Mouse (Mus musculus) large intestine, adult 2 months (tissue): ENCODE data around the gene Tada3. TPM values are rescaled to one million over a fixed set of nuclear protein-coding genes. Genes with fewer than 3 reads are reported as not detected.

Experiments
- DNase-seq: peaks from one replicate; pipeline ENCODE4 v3.0.0-alpha.2; 2012; ENCODE audit warnings: low read depth, low spot score
- WGBS: fragments of 180-500 bp; shearing (Covaris S2); methylation state at CpG from one replicate; pipeline ENCODE4 v1.1.7; 2018; 5-methylcytosine and 5-hydroxymethylcytosine counted together
- polyA plus RNA-seq: library from polyadenylated mRNA; depleted of rRNA; stranded (reverse); fragments of >200 nt; gene quantifications from 2 replicates; pipeline ENCODE4 v1.2.3, GENCODE M21; 2012; rRNA removed

Gene Tada3
- 19.8 and 21.2 TPM in 2 replicates for polyA plus RNA-seq

- peak; percentile 71 for DNase-seq
- 1% methylated on average over 61 of the region's 61 CpGs for WGBS
Measured at GRCm38 (mm10) chr6:113377496-113378385, at the start of gene Tada3, which contains the start of gene Arpc4. Gene Tada3, minus strand, starts transcription at chr6:113377883. Gene Arpc4, plus strand, starts transcription at chr6:113378115.

- WGBS: 40% methylated on average over 3 of the region's 3 CpGs
- DNase-seq: no peak
Measured at GRCm38 (mm10) chr6:113427397-113427796, 49.7 kb upstream of the Tada3 start.

- 87% methylated on average over 4 of the region's 4 CpGs for WGBS
Measured at GRCm38 (mm10) chr6:113426696-113427095, 49.0 kb upstream of the Tada3 start.

GRCm38 (mm10) chr6:113424187-113424586 is 46.5 kb upstream of the Tada3 start:
- WGBS: 80% methylated on average over 7 of the region's 7 CpGs
- no peak for DNase-seq

More at GRCm38 (mm10) chr6:113426696-113427095, 49.0 kb upstream of the Tada3 start:
- DNase-seq: no peak

- WGBS: 63% methylated on average over 4 of the region's 4 CpGs
- no peak for DNase-seq
Measured at GRCm38 (mm10) chr6:113423000-113423399, 45.3 kb upstream of the Tada3 start.

- DNase-seq: peak; percentile 100
Measured at GRCm38 (mm10) chr6:113419199-113419587, 41.5 kb upstream of the Tada3 start, which contains the start of gene Rpusd3. Gene Rpusd3, minus strand, starts transcription at chr6:113419340.

GRCm38 (mm10) chr6:113418441-113419198 is 40.9 kb upstream of the Tada3 start:
- 8% methylated on average over 16 of the region's 16 CpGs for WGBS
- no peak for DNase-seq

More at GRCm38 (mm10) chr6:113419199-113419587, 41.5 kb upstream of the Tada3 start, which contains the start of gene Rpusd3:
- WGBS: under 1% methylated on average over 25 of the region's 25 CpGs

- DNase-seq: peak; percentile 64
- 33% methylated on average over 5 of the region's 5 CpGs for WGBS
Measured at GRCm38 (mm10) chr6:113416416-113416815, 38.7 kb upstream of the Tada3 start.

GRCm38 (mm10) chr6:113410001-113410400 is 32.3 kb upstream of the Tada3 start:
- DNase-seq: no peak
- 62% methylated on average over 1 of the region's 1 CpGs for WGBS

- 91% methylated on average over 9 of the region's 9 CpGs for WGBS
- no peak for DNase-seq
Measured at GRCm38 (mm10) chr6:113406683-113407082, 29.0 kb upstream of the Tada3 start.

GRCm38 (mm10) chr6:113405483-113405882 is 27.8 kb upstream of the Tada3 start:
- DNase-seq: no peak
- WGBS: 87% methylated on average over 6 of the region's 6 CpGs

- no peak for DNase-seq
- WGBS: 63% methylated on average over 12 of the region's 12 CpGs
Measured at GRCm38 (mm10) chr6:113404649-113405448, 27.2 kb upstream of the Tada3 start.

- 94% methylated on average over 13 of the region's 13 CpGs for WGBS
- DNase-seq: no peak
Measured at GRCm38 (mm10) chr6:113402094-113402493, 24.4 kb upstream of the Tada3 start.

- 53% methylated on average over 10 of the region's 10 CpGs for WGBS
Measured at GRCm38 (mm10) chr6:113396270-113397030, 18.8 kb upstream of the Tada3 start.

GRCm38 (mm10) chr6:113395501-113395900 is 17.8 kb upstream of the Tada3 start:
- WGBS: 91% methylated on average over 6 of the region's 6 CpGs
- no peak for DNase-seq

More at GRCm38 (mm10) chr6:113396270-113397030, 18.8 kb upstream of the Tada3 start:
- no peak for DNase-seq

GRCm38 (mm10) chr6:113394811-113395210 is 17.1 kb upstream of the Tada3 start:
- 89% methylated on average over 11 of the region's 11 CpGs for whole genome bisulfite sequencing
- no peak for DNase-seq

- no peak for DNase-seq
- 83% methylated on average over 6 of the region's 6 CpGs for WGBS
Measured at GRCm38 (mm10) chr6:113393951-113394350, 16.3 kb upstream of the Tada3 start.

GRCm38 (mm10) chr6:113392387-113393071 is 14.8 kb upstream of the Tada3 start:
- WGBS: 8% methylated on average over 51 of the region's 51 CpGs

More at GRCm38 (mm10) chr6:113392387-113393071, 14.8 kb upstream of the Tada3 start:
- DNase-seq: no peak
